Comparison of ENCODE assay signal across 11 mouse cellular contexts in genomic region chr11:119037780-119038401, GRCm38 (mm10). TPM values are rescaled to one million over a fixed set of nuclear protein-coding genes. Genes with fewer than 3 reads are reported as not detected.
DNase-seq lines count a peak whose midpoint lies in the region; ATAC-seq lines count a peak whose summit lies in the region.
"Had no signal": no experiment of that assay in that cellular context is flagged by ENCODE, and none has a peak within 500 bp of the region (broad histone marks: within the 10 kb centered on the region; RNA-seq: fewer than 3 reads in every experiment).

No protein-coding gene starts in this region.

- H3K9ac ChIP-seq in heart, embryonic 11.5 days (ENCODE audit: low read depth, low read length) = peak overlapping the region; percentile 23; the same call in 1 of the 2 replicates
- H3K9ac ChIP-seq in forebrain, embryonic 15.5 days (replicated peaks) = 0 out of 2 replicates have a peak overlapping the region, but pooled peaks have one; percentile 35
- H3K9ac ChIP-seq in liver, embryonic 16.5 days (ENCODE audit: low read depth, low read length) = no peak overlapping the region

- peaks cover 4% of the 10 kb centered on the region for H3K36me3 ChIP-seq in heart, embryonic 11.5 days (ENCODE audit: control insufficient read depth, insufficient read depth, low read length)
- peaks cover 3% of the 10 kb centered on the region; the same call in 1 of the 2 replicates for H3K36me3 ChIP-seq in forebrain, embryonic 15.5 days
- no peaks in the 10 kb centered on the region for H3K36me3 ChIP-seq in liver, embryonic 16.5 days (ENCODE audit: control insufficient read depth, insufficient read depth)

- 6% methylated on average over 18 of the region's 18 CpGs for WGBS in heart, embryonic 11.5 days (ENCODE audit: insufficient replicate concordance)
- 9% methylated on average over 18 of the region's 18 CpGs for WGBS in forebrain, embryonic 15.5 days
- WGBS in liver, embryonic 16.5 days (ENCODE audit: insufficient replicate concordance) = 25% methylated on average over 18 of the region's 18 CpGs

- no peaks in the 10 kb centered on the region for H3K9me3 ChIP-seq in heart, embryonic 11.5 days (replicated peaks; ENCODE audit: control insufficient read depth, low read length)
- H3K9me3 ChIP-seq in forebrain, embryonic 15.5 days = no peaks in the 10 kb centered on the region
- H3K9me3 ChIP-seq in liver, embryonic 16.5 days (replicated peaks; ENCODE audit: control insufficient read depth, low read length) = no peaks in the 10 kb centered on the region

- peaks cover 80% of the 10 kb centered on the region for H3K27me3 ChIP-seq in heart, embryonic 11.5 days (ENCODE audit: control insufficient read depth, insufficient read depth, low read length)
- peaks cover 63% of the 10 kb centered on the region for H3K27me3 ChIP-seq in forebrain, embryonic 15.5 days
- peaks cover 95% of the 10 kb centered on the region for H3K27me3 ChIP-seq in liver, embryonic 16.5 days (ENCODE audit: control insufficient read depth, insufficient read depth, low read depth, low read length)

- peaks cover 34% of the 10 kb centered on the region for H3K4me1 ChIP-seq in heart, embryonic 11.5 days (ENCODE audit: control insufficient read depth, insufficient read depth, low read length)
- peaks cover 85% of the 10 kb centered on the region for H3K4me1 ChIP-seq in forebrain, embryonic 15.5 days
- peaks cover 19% of the 10 kb centered on the region for H3K4me1 ChIP-seq in liver, embryonic 16.5 days (ENCODE audit: control insufficient read depth, low read depth, low read length)

- H3K4me3 ChIP-seq in heart, embryonic 11.5 days (ENCODE audit: low read depth, low read length) = peak overlapping the region; percentile 47
- H3K4me3 ChIP-seq in forebrain, embryonic 15.5 days = peak overlapping the region; percentile 43
- no peak overlapping the region for H3K4me3 ChIP-seq in liver, embryonic 16.5 days (ENCODE audit: low read depth, low read length)

- H3K4me2 ChIP-seq in heart, embryonic 11.5 days = peak overlapping the region; percentile 78
- peak overlapping the region; percentile 68 for H3K4me2 ChIP-seq in forebrain, embryonic 15.5 days (replicated peaks)
- peak overlapping the region; percentile 60; the same call in 1 of the 2 replicates for H3K4me2 ChIP-seq in liver, embryonic 16.5 days (ENCODE audit: low read depth, low read length)

- ATAC-seq in heart, embryonic 11.5 days (replicated peaks; ENCODE audit: insufficient number of reproducible peaks, low FRiP score, low TSS enrichment) = no peak
- no peak for ATAC-seq in forebrain, embryonic 15.5 days (replicated peaks)
- ATAC-seq in liver, embryonic 16.5 days (ENCODE audit: low read depth) = no peak

- no peak for DNase-seq in heart, postnatal 36 days
- peak; percentile 58 for DNase-seq in Muller cell, postnatal 12 days (ENCODE audit: inconsistent ontology term)
- no peak for DNase-seq in B cell, adult 2 months
- no peak for DNase-seq in right cerebral cortex, postnatal 25 days
- DNase-seq in kidney, postnatal 4 days = no peak
- DNase-seq: thymus, adult 18-20 months had no signal

- intact Hi-C loops in heart, postnatal 36 days (cut with DNase I) = no loop called here

- H3K27ac ChIP-seq in heart, embryonic 11.5 days (ENCODE audit: low read depth, low read length) = no peak overlapping the region
- no peak overlapping the region for H3K27ac ChIP-seq in forebrain, embryonic 15.5 days (replicated peaks)
- no peak overlapping the region for H3K27ac ChIP-seq in liver, embryonic 16.5 days (ENCODE audit: low read length)

RNA-seq across cellular contexts. Expression of gene Cbx8, which starts 2.9 kb away (rescaled TPM):
- polyA plus RNA-seq in heart, embryonic 11.5 days (2014; fragmentation: Nextera tagmentation; extraction: Ambion mirVana) = 6.7 and 7.8 TPM in 2 replicates
- 1 to 10 TPM; 5.3 to 9.1 TPM for total RNA-seq in heart, postnatal 36 days (2021)
- 13.8 and 14.1 TPM in 2 replicates for polyA plus RNA-seq in forebrain, embryonic 15.5 days (2015; fragmentation: Nextera tagmentation; extraction: Ambion mirVana)
- 3.0 and 3.1 TPM in 2 replicates for polyA plus RNA-seq in liver, embryonic 16.5 days (2015; fragmentation: Nextera tagmentation; extraction: Ambion mirVana)

RNA-seq across cellular contexts. Expression of gene Cbx2, which starts 15.1 kb away (rescaled TPM):
- 23.6 and 23.8 TPM in 2 replicates for polyA plus RNA-seq in heart, embryonic 11.5 days (2014; fragmentation: Nextera tagmentation; extraction: Ambion mirVana)
- 1 to 10 TPM; 3.2 to 3.9 TPM for total RNA-seq in heart, postnatal 36 days (2021)
- 30.4 and 31.8 TPM in 2 replicates for polyA plus RNA-seq in forebrain, embryonic 15.5 days (2015; fragmentation: Nextera tagmentation; extraction: Ambion mirVana)
- 2.6 and 3.3 TPM in 2 replicates for polyA plus RNA-seq in liver, embryonic 16.5 days (2015; fragmentation: Nextera tagmentation; extraction: Ambion mirVana)

RNA-seq across cellular contexts. Expression of gene Cbx4, which starts 48.1 kb away (rescaled TPM):
- 6.3 and 7.7 TPM in 2 replicates for polyA plus RNA-seq in heart, embryonic 11.5 days (2014; fragmentation: Nextera tagmentation; extraction: Ambion mirVana)
- 10 to 100 TPM; 11.5 to 13.6 TPM for total RNA-seq in heart, postnatal 36 days (2021)
- polyA plus RNA-seq in forebrain, embryonic 15.5 days (2015; fragmentation: Nextera tagmentation; extraction: Ambion mirVana) = 15.5 and 16.5 TPM in 2 replicates
- polyA plus RNA-seq in liver, embryonic 16.5 days (2015; fragmentation: Nextera tagmentation; extraction: Ambion mirVana) = 2.5 and 2.9 TPM in 2 replicates

RNA-seq across cellular contexts. Expression of gene Enpp7, which starts 49.9 kb away (rescaled TPM):
- polyA plus RNA-seq in heart, embryonic 11.5 days (2014; fragmentation: Nextera tagmentation; extraction: Ambion mirVana) = not detected in 2 replicates
- total RNA-seq in heart, postnatal 36 days (2021) = not detected
- not detected in 2 replicates for polyA plus RNA-seq in forebrain, embryonic 15.5 days (2015; fragmentation: Nextera tagmentation; extraction: Ambion mirVana)
- polyA plus RNA-seq in liver, embryonic 16.5 days (2015; fragmentation: Nextera tagmentation; extraction: Ambion mirVana) = not detected in 2 replicates
- total RNA-seq: CH12.LX had no signal
- polyA plus RNA-seq: cortical plate, adult 2 months had no signal
